Mouse (Mus musculus) lung, postnatal 4 days (tissue): ENCODE measurements at regions not wholly inside any gene's neighbourhood (a gene's known extent, or its start where the extent isn't known, plus 50 kb on each side); places are given as distances from the start of the nearest gene placed in this dataset.

Experiments
- DNase-seq, 2 experiments: peaks; one replicate each; pipeline ENCODE4 v3.0.0; 2021

DNA sequence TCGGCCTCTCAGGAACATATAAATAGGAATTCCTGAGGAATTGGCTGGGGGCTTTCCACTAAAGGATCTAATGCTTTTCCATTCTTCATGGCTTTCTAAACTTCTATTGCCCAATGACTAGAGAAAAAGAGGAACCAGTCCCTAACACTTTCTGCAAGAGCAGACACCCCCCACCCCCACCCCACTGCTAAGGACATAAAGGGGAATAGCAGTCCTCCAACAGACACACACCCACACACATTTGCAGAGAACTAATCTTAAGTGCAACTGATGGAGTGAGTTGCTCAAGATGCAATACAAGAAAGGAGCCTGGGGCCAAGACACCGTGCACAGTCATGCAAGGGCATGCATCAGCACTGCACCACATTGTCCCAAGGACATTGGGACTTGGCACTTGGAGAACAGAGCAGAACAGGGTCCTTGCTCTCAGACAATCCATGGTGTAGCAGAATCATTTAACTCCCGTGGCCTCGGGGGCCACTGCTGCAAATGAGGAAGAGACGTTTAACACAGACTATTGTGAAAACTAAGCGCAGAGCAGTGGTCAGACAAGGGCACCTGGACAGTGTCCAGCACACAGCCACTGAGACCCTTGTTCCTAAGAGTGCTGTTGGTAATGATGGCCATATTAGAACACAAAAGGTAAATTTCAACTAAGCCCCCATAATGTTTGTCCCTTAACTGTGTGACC lies 161.1 kb downstream of the Xpnpep1 start:
- DNase-seq: peak; percentile 15 to 18

DNA sequence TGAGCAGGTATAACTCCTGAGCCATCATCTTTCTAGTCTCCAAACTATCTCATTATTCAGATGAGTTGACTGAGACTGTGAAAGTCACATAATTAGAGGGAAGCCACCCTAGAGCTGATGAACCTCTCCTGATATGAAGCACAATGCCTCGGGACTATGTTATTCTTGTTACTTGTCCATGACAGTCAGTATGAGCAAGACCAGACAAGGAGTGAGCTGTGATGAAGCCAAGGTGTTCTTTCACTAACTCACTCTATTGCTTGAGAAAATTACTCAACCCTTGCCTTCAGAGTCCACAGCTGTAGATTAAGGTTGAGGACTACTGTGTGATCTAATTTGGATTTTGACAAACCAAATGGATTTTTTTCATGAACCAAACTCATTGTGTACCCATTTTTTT lies 173.4 kb downstream of the Xpnpep1 start:
- DNase-seq: no peak

DNA sequence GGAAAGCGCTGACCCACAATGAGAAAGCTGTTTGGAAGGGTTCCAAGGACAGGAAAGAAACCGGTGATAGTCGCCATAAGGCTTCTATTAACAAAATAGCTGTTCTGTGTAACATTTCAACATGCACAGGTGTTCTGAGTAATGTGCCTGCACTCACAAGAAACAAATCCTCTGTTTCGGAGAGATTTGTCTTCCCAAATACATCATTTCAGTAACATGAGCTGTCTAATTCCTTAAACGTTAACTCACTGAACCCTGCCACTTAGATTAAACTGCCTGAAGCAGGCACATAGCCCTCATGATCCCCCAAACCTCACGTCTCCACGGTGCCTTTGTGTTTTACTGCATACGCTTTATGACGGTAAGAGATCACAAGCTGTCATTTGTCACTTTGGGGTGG lies 178.4 kb downstream of the Xpnpep1 start:
- no peak for DNase-seq

DNA sequence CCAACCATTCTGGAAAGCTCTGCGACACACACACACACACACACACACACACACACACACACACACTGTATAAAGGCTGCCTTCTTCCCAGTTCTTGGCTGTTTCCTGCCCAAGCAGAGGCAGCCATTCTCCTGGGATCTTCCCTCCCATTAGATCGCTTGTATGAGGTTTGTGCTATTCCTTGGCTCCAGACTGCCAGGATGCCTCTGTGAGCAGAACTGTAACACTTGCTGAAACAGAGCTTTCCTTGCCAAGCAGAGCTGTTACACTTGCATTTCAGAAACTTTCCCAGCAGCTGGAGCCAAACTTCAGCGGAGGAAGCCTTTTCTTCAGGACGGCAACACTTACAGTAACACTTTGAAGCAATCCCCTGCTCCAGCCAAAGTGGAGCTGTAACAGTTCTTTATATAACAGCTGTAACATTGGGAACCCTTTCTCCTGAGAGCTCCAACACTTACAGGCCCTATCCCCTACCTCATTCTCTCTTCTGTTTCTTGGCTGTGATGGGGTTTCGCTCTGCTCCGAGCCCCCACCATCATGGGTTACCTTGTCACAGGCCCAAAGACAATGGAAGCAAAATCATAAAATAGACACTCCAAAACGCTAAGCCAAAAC lies 185.8 kb downstream of the Xpnpep1 start:
- peak; percentile 21 to 54 for DNase-seq

DNA sequence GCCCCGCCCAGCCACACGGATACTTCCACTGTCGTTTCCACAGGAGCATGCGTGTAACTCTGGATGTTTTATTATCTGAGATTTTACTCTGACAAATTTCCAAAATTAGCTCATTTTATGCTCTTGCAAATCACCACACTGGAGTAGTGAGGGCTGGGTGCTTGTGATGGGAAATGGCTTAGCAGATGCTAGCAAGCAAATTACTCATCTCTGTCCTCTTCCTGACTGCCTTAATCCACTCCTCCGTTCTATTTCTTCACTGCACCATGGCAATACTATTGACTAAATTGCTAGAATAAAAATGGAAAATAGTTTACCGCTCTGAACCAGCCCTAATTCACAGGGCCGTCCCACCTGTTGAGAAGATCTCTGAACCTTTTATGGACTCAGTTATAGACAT lies 223.8 kb downstream of the Xpnpep1 start:
- no peak for DNase-seq

DNA sequence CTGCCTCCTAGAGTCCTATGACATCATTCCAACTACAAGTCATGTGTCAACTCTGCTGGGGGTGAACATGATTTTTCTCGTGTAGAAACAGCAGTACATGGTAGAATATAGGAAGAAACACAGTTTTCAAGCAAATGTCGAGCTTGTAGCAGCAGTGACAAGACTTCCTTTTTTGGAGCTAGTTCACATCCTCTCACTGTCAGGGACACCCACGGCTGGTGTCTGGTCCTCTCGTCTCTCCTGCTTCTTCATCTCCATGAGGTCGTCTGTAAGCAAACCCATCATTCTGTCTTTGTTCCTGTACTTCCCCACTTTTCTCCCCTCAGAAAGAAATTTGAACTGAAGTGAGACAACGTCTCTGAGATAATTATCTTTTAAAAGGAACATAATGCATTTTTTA lies 228.0 kb downstream of the Xpnpep1 start:
- no peak for DNase-seq

DNA sequence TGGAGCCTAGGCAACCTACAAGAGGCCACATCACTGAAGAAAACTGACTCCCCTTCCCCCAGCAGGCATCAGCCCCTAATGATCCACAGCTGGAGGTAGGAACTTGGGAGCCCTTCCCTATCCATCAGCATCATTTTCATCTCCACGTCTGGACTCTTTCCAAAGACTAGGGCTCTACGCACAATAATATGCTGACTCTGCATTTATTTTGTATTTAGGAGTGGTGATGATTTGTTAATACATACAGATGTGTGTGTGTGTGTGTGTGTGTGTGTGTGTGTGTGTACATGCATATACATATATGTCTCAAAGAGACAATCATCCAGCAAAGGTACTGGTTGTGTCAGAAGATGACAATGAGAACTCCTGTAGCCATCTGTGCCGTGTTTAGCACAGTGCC lies 251.2 kb downstream of the Xpnpep1 start:
- no peak for DNase-seq

DNA sequence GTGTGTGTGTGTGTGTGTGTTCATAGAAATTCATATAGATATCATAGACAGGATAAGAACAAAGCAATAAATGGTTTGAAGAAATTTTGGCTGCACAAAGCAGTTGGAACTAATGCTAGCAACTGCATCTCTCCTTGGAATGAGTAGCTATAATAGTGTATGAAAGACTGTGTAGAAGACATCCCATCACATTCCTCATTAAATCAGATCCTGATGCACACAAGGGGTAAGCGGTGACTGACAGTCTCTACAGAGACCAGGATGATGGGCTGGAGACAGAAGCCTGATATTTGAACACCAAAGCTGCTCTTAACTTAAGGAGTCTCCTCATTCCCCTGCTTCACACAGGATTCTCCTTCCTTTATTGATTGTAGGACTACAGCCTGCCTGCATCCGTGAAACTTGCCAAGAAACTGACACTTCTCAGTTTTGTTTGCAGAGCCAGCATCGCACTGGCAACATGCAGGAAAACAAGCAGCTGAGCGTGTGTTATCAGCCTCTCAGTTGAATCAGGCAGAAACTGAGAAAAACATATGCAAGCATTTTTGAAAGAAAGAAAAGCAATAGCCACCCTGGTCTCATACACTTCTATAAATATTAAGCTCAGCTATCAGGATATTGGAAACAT lies 271.1 kb downstream of the Xpnpep1 start:
- DNase-seq: no peak

DNA sequence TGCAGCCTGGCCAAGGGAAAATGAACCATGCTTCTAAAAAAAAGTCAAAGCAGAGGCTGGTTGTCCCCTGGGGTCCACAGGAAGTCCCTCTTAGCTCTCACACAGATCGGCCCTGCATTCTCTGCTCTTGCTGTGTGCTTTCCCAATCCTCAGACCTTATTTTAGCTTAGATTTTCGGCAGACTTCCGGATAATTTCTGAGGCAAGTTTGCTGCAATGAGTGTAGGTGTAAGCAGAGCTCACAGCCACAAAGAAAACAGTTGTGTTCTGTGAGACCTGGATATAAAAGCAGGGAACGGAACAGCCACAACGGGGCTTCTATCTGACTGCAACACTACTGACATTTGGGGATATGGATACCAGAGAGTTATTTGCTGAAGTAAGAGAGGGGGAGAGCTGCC lies 271.9 kb downstream of the Xpnpep1 start:
- DNase-seq: no peak

DNA sequence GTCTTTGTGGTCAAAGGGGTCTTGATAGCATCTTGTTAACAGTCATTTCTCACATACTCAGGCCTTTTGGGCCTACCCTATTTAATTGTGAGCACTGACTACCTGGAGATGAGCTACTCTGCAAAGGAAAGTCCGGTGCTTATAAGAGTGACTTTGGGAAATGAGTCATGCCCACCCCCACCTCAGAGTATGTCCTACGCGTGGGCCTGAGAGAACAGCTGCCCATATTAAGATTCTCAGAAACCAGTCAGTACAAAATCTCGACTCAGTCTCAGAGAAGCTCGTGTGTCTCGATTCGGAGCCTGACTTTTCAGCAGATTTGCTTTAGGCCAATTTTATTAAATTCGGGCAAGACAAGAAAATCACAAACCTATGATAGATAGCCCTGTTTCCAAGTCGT lies 301.1 kb downstream of the Xpnpep1 start:
- no peak for DNase-seq

DNA sequence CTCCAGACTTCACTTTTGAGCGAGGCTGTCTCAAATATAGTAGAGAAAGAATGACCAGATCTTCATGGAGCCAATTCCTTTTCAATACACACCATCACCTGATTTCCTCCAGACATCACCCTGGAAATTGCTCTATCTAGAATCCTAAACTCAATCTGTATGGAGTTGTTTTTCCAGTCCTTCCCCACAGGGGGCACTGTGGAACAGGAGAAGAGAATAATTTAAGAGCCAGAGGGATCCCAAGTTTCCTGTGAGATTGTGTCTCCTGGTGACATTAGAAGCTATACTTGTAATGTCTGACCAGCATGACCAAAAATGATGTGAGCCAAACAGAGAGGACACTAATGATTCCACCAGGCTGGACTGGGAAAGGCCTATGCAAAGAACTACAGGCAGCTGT lies 318.2 kb downstream of the Xpnpep1 start:
- DNase-seq: no peak

DNA sequence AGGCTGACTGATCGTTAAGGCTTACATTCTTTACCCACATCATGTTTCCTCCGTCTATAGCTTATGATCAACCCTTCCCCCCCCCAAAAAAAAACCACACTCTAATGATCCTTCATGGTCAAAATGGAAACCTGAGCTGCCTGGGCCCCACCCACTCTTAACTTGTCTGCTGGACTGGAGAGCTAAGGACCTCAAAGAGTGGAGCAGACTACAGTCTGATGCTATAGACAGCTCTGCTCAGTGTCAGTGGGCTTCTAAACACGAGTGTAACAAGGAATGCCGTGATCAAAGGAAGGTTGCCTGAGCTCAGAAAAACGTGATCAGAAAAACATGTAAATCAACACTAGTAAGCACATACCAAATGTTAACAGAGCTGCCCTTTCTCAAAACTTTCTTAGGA lies 324.7 kb downstream of the Xpnpep1 start:
- no peak for DNase-seq

DNA sequence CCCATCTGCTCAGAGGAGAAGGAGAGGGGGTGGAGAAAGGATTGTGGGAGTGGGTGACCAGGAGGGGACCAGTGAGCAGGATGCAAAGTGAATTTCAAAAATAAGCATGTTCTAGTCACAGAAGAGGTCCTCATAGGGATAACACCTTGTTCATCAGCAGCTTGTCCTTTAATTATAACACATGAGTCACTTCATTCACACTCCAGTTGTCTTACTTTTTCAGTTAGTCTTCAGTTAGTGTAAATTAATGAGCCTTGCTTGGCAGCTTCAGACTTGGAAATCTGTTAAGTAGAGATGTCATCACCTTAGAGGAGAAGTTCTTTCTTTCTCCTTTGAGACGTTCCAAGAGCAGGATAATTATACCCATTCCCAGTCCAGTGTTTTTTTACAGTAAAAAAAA lies 332.3 kb downstream of the Xpnpep1 start:
- DNase-seq: no peak

DNA sequence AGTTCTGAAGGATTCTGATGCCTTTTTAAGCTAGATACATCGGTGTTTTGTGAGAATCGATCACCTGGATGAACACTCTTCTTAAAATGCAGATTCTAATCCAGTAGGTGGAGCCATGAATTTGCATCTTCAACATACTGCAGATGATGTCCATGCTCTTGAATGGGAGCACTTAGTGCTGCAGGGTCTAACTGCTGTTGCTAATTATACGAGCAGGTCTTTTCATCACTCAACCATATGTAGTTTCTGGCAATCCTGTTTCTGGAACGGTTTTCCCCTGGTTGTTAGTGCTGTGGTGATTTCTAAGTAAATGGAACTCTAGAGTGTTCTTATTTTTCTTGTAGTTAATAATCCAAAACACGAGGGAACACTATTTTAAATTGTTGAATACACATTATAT lies 379.0 kb downstream of the Xpnpep1 start:
- no peak for DNase-seq

DNA sequence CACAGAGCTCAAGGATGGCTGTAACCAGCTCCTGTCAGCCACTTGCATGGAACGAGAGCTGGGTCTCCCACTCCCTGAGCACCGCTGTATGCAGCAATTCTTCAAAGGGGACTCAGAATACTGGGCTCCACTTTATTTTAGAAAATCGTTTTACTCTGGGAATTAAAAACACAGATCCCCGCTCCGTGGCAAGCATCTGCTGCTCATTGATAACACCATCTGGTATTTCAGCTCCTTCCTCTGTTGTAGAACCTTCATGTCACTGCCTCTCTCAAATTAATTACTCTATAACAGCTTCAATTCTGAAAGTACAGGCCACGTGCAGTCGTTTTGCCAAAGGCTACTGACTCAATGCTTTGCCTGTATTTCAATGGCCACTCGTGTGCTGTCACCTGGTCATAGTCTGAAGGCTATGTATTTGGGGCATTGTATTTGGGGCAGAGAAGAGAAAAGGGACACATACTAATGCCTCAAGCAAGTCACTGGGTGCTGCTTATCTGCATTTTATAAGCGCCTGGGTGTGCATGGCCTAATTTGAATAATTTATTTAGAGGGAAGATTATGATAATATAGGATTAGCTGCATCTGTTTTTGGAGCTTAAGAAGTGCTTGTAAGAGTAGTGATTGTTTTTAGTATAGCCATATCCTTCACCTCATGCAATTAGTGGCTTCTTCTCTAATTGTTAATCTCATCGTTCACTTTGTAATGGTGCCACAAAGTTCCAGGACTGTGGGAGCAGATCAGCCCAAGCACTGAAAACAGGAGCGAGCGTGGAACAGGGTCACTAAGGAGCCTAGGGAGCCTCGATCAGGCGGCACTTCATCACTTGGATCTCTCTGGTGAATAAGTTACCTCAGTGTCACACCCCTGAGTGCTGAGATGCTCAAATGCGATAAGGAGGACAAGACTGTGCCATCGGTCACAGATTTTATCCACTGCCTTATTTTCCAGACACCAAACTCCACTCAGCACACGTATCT lies 383.3 kb downstream of the Ins1 start:
- DNase-seq: no peak

DNA sequence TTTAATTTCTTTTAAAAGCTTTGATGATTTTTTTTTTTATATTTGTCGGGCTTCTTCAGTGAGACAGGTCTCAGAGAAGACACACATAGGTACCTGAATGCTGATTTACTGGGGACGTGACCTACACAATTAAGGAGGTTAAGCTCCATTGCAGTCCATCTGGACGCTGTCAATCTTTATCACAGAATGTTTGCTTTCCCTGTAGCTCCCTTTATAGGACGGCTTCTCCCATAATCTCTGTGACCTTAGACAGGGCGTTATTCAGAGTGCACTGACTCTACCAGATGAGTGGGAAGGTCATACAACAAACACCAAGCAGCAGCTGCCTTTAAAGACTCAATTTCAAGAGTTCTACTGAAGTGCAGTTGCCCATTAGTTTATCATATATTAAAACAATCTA lies 376.1 kb downstream of the Ins1 start:
- no peak for DNase-seq

DNA sequence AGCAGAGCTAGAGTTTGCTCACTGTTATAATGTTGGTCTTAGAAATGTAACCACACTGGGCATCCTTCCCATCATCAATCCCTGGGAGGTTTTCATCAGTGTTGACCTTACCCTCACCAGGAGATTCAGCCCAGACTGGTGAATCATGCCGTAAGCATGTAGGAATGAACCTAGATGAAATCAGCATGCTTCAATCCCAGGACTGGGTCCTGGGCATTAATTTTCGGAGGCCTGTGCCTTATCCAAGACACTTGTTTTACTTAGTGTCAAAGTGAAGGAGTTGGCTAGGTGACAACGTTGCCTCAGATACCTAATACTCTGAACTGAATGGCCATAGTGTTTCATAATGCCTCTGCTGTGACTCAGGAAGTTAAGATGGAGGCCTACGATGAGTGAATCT lies 368.4 kb downstream of the Ins1 start:
- no peak for DNase-seq

DNA sequence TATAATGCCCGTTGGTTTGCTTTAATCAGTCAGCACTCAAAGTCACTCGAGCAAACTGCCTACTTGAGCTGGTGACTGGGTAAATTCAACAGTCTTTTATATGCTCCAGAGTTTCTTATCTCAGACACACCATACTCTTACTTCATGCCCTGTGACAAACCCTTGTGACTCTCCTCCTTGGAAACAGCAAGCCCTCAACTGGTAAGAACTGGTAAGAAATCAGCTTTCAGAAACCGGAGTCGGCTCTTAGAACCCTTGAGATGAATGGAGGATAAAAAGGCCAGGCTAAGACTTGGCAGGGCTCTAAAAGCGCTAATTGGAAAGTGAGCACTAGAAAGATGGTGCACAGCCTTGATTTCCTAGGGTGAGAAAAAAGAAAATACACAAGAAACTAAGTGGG lies 360.2 kb downstream of the Ins1 start:
- no peak for DNase-seq

DNA sequence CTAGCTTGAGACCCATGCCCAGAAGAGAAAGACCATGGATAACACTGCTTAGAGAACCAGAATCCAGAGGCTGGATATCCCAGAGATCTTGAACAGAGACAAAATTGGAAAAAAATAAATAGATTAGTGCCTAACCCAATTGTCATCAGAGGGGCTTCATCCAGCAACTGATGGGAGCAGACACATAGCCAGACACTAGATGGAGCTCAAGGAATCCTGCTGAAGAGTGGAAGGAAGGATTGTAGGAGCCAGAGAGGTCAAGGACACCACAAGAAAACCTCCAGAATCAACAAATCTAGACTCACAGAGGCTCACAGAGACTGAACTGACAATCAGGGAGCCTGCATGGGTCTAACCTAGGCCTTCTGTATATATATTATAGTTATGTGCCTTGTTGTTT lies 359.4 kb downstream of the Ins1 start:
- DNase-seq: peak in 1 of 2 experiments; percentile 6

DNA sequence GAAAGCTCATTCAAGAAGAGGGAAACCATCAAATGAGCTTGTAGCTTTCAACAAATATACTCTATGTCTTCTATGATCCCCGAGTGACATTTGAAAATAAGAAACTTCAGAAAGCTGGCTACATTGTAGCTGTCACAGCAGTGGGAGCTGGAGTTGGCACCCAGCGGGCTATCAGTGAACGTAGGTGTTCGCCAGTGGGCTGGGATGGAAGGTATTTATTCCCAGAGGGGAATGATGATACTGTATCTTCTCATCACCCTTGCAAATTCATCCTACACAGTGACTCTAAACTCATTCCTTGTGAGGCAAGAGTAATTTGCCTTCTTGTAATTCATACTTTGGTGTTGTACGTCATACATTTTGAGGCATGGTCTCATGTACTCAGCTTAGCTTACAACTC lies 349.3 kb downstream of the Ins1 start:
- no peak for DNase-seq

DNA sequence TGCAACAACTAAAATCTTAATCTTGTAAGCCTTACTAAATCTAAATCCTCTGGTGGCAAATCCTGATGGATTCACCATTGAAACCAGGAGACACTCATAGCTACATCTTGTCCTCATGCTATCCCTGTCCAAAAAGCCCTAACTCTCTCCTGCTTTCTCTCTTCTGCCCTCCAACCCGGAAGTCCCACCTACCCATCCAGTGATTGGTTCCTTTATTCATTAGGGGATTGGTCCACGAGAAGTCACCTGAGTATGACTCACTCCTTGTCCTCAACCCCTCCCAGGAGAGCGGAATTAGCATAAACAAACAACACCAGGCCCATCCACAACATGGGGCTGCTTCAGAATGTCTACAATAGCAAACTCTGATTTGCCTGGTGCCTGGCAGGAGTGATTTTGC lies 342.8 kb downstream of the Ins1 start:
- no peak for DNase-seq

DNA sequence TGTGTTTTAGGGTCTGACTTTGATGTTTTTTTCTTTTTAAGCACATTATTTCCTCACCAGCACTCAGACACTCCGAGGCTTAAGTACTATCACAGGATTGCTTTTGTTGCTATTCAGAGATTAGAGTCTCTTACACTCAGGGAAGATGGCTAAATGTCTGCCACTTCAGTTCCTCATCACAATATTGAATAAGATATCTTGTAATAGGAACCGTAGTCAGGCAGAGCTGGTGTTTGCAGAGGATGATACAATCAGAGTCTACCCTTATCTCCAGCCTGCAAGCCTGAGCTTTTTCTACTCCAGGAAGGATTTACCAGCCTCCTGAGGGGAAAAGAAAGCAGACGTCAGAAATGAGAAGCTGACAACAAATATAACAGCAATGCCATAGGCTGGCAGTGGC lies 336.3 kb downstream of the Ins1 start:
- DNase-seq: no peak

DNA sequence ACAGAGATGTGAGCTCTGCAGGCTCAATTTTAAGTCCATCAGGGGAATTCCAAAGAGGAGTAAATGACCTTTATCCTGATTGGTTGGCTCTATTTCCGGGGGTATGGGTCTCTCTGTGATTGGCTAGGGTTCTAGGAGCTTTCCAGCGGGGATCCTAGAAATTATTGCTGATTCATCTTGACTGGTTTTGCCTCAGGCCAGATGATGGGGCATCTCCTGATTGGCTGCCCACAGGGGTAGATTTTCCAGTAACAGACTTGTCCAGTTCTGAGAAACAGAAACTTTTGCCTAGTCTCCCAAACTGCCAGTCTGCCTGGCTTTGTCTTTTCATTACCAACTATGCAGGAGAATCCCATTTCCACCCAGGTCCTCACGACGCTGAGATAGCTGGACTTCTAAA lies 301.3 kb downstream of the Ins1 start:
- no peak for DNase-seq

DNA sequence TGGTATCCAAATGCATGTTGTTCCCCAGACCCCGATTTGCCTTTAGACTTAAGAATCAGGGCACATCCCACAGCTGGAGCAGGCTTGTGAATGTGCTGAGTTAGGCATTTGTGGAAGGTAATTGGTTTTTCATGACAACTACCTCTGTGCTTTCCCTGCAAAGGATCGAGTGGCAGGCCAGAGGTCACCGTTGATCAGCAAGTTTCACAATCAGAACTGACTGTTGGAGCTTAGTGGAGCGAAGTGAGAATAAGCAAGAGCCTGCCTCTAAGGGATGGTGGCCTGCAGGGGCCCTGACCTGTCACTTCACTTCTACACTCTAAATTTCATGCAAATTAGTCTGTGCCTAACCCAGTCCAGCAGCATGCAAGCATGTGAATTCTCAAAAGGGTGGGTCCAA lies 270.7 kb downstream of the Ins1 start:
- no peak for DNase-seq
